Mouse (Mus musculus): ENCODE measurements around the gene Adamts4. TPM values are rescaled to one million over a fixed set of nuclear protein-coding genes. Genes with fewer than 3 reads are reported as not detected.

Adamts4 gene
- total and polyA plus RNA-seq, 3 experiments: 0.04 to 0.25 (median 0.09) TPM

GRCm38 (mm10) chr1:171285096-171285892, 35.1 kb downstream of the Adamts4 start:
- TF ChIP-seq ELF1 (IDR thresholded peaks at IDR 0.05; ENCODE audit: low read depth, low read length) (no peak), USF2 (conservative IDR thresholded peaks at IDR 0.05; ENCODE audit: low read depth, low read length) (no peak), ZKSCAN1 (IDR thresholded peaks at IDR 0.05; ENCODE audit: borderline replicate concordance, low read depth, low read length) (no peak), JUND (conservative IDR thresholded peaks at IDR 0.05; ENCODE audit: low read depth, low read length) (no peak), MAFK (IDR thresholded peaks at IDR 0.05; ENCODE audit: insufficient replicate concordance, low read length) (no peak)
- peaks cover 37 to 67% of the 10 kb centered on the region in 2 experiments for H3K36me3 ChIP-seq (replicated peaks in 1 of 2; ENCODE audit: control insufficient read depth in 1 of 2, insufficient read depth in 1 of 2, low read length in 1 of 2)
- H3K79me2 ChIP-seq (replicated peaks; ENCODE audit: control insufficient read depth, extremely low read depth, insufficient read depth, poor library complexity, severe bottlenecking): 0 out of 2 replicates have a peak, but pooled peaks cover 3% of the 10 kb centered on the region
- no peak overlapping the region for H3K4me2 ChIP-seq (ENCODE audit: insufficient read depth, low read depth, poor library complexity, severe bottlenecking)
- H3K4me1 ChIP-seq (ENCODE audit: control insufficient read depth in 1 of 2, insufficient read depth in 2 of 2): peaks cover 5 to 40% of the 10 kb centered on the region in 2 experiments; a peak in 3 of 4 replicates
- in situ Hi-C loops (cut with MboI; ENCODE audit: low pct_ligation_motif_present, low pct_unique_long_range_greater_than_20kb, low sequenced_read_pairs): no loop called here
- no peak for DNase-seq (ENCODE audit: extremely low read depth)
- H3K27me3 ChIP-seq (replicated peaks): no peaks in the 10 kb centered on the region
- H3K9ac ChIP-seq (ENCODE audit: insufficient read depth, low read depth): no peak overlapping the region
- no peaks in the 10 kb centered on the region for H3K9me3 ChIP-seq (replicated peaks; ENCODE audit: low read length)
- dilution Hi-C loops (cut with MboI; ENCODE audit: extremely low pct_ligation_motif_present, extremely low pct_unique_long_range_greater_than_20kb, low sequenced_read_pairs): no loop called here
- H3K4me3 ChIP-seq (replicated peaks in 1 of 3; ENCODE audit: low read depth in 2 of 3, low read length in 2 of 3, poor library complexity in 1 of 3): no peak overlapping the region
- no peak overlapping the region for H3K27ac ChIP-seq (ENCODE audit: insufficient read depth, low read depth)

GRCm38 (mm10) chr1:171286517-171286916, 36.3 kb downstream of the Adamts4 start:
- Histone ChIP-seq H3K27me3 (replicated peaks) (no peaks in the 10 kb centered on the region), H3K4me3 (replicated peaks in 1 of 3; ENCODE audit: low read depth in 2 of 3, low read length in 2 of 3, poor library complexity in 1 of 3) (no peak overlapping the region), H3K9ac (ENCODE audit: insufficient read depth, low read depth) (no peak overlapping the region), H3K9me3 (replicated peaks; ENCODE audit: low read length) (no peaks in the 10 kb centered on the region), H3K79me2 (replicated peaks; ENCODE audit: control insufficient read depth, extremely low read depth, insufficient read depth, poor library complexity, severe bottlenecking) (peaks cover 8% of the 10 kb centered on the region), H3K27ac (ENCODE audit: insufficient read depth, low read depth) (no peak overlapping the region), H3K4me1 (ENCODE audit: control insufficient read depth in 1 of 2, insufficient read depth in 2 of 2) (peaks cover 5 to 39% of the 10 kb centered on the region in 2 experiments; a peak in 3 of 4 replicates), H3K36me3 (replicated peaks in 1 of 2; ENCODE audit: control insufficient read depth in 1 of 2, insufficient read depth in 1 of 2, low read length in 1 of 2) (peaks cover 37 to 72% of the 10 kb centered on the region in 2 experiments), H3K4me2 (ENCODE audit: insufficient read depth, low read depth, poor library complexity, severe bottlenecking) (peak overlapping the region; percentile 76; the same call in 1 of the 2 replicates)
- no peak for TF ChIP-seq TCF12 (IDR thresholded peaks at IDR 0.05; ENCODE audit: low read depth, low read length)
- TF ChIP-seq MAZ (IDR thresholded peaks at IDR 0.05; ENCODE audit: low read depth, low read length): no peak
- TF ChIP-seq CHD2 (IDR thresholded peaks at IDR 0.05; ENCODE audit: low read length): no peak
- TF ChIP-seq HCFC1 (IDR thresholded peaks at IDR 0.05; ENCODE audit: low read depth, low read length): no peak
- no peak for TF ChIP-seq RCOR1 (conservative IDR thresholded peaks at IDR 0.05; ENCODE audit: low read depth, low read length)
- no peak for TF ChIP-seq BHLHE40 (IDR thresholded peaks at IDR 0.05; ENCODE audit: low read depth, low read length)
- TF ChIP-seq SMC3 (IDR thresholded peaks at IDR 0.05; ENCODE audit: low read depth, low read length): no peak
- TF ChIP-seq ELF1 (IDR thresholded peaks at IDR 0.05; ENCODE audit: low read depth, low read length): no peak
- TF ChIP-seq ETS1 (conservative IDR thresholded peaks at IDR 0.05; ENCODE audit: low read depth, low read length): no peak
- TF ChIP-seq UBTF (IDR thresholded peaks at IDR 0.05; ENCODE audit: low read depth, low read length): no peak
- TF ChIP-seq MAFK (IDR thresholded peaks at IDR 0.05; ENCODE audit: insufficient replicate concordance, low read length): no peak
- no peak for TF ChIP-seq ZMIZ1 (IDR thresholded peaks at IDR 0.05; ENCODE audit: low read depth, low read length)
- TF ChIP-seq POLR2AphosphoS2 (IDR thresholded peaks at IDR 0.05; ENCODE audit: low read depth, low read length): no peak
- no peak for TF ChIP-seq USF2 (conservative IDR thresholded peaks at IDR 0.05; ENCODE audit: low read depth, low read length)
- TF ChIP-seq POLR2A (IDR thresholded peaks at IDR 0.05; ENCODE audit: low read depth, low read length): no peak
- no peak for TF ChIP-seq CTCF (conservative IDR thresholded peaks at IDR 0.05 in 1 of 2, IDR thresholded peaks at IDR 0.05 in 1 of 2; ENCODE audit: low read depth in 2 of 2, low read length in 2 of 2)
- no peak for TF ChIP-seq E2F4 (IDR thresholded peaks at IDR 0.05; ENCODE audit: insufficient replicate concordance, low read depth, low read length)
- no peak for TF ChIP-seq EP300 (IDR thresholded peaks at IDR 0.05; ENCODE audit: low read length)
- no peak for TF ChIP-seq IRF4 (IDR thresholded peaks at IDR 0.05; ENCODE audit: low read depth, low read length)
- in situ Hi-C loops (cut with MboI; ENCODE audit: low pct_ligation_motif_present, low pct_unique_long_range_greater_than_20kb, low sequenced_read_pairs): no loop called here
- no peak for DNase-seq (ENCODE audit: extremely low read depth)
- dilution Hi-C loops (cut with MboI; ENCODE audit: extremely low pct_ligation_motif_present, extremely low pct_unique_long_range_greater_than_20kb, low sequenced_read_pairs): no loop called here
